Mouse (Mus musculus): Measurements from ENCODE around the gene Cuzd1.

DNA sequence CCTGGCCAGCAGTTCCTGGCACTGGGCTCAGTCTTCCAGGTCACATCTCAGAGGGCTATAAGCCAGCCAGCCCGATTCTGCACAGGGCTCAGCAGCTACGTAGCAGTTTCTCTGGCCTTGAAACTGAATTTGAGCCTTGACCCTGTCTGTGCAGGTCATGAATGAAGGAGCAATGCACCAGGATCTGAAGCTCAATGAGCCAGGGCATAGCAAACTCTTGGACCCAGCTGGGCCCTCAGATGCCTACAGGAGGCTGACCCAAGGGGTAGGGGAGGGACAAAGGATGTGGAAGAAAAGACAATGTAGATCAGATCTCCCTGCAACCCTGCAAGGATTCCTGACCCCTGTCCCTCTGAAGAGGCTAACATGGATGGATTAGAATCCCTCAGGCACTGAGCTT, at the start of gene Cuzd1:
- no peak for TF ChIP-seq POLR2A (IDR thresholded peaks at IDR 0.05; ENCODE audit: control insufficient read depth, extremely low read depth, insufficient read depth, low read length, poor library complexity)
- TF ChIP-seq CTCF (IDR thresholded peaks at IDR 0.05; ENCODE audit: borderline replicate concordance, control insufficient read depth, extremely low read depth, insufficient read depth, low read length, poor library complexity), result no peak

Measured in thymus, adult 2 months (tissue).